Mouse (Mus musculus) liver, embryonic 14.5 days (tissue): Measurements from ENCODE around the gene Olfr703. TPM values are rescaled to one million over a fixed set of nuclear protein-coding genes. Genes with fewer than 3 reads are reported as not detected.

Experiments
- ATAC-seq: fragments of 200-750 bp; cut with Nextera tagmentation; 2 replicates; pipeline ENCODE4 v1.8.0; 2017; ENCODE audit warnings: moderate number of reproducible peaks, mild to moderate bottlenecking, moderate library complexity; ENCODE audit not compliant: insufficient read depth
- DNase-seq, 3 experiments: peaks; one replicate each; pipeline ENCODE4 v3.0.0-alpha.2; 2012 to 2013; ENCODE audit warnings: low read depth in 3 of 3, low spot score in 3 of 3
- H3K27ac ChIP-seq: fragments of 300-500 bp; sonication (generic); 2 replicates; pipeline ENCODE4 v1.5.1; 2014; ENCODE audit warnings: moderate library complexity, mild to moderate bottlenecking, control low read depth, inconsistent platforms
- H3K27me3 ChIP-seq: fragments of 300-500 bp; sonication (generic); 2 replicates; pipeline ENCODE4 v1.6.1; 2014; ENCODE audit warnings: mild to moderate bottlenecking, low read length, moderate library complexity; ENCODE audit not compliant: control insufficient read depth, insufficient read depth
- H3K36me3 ChIP-seq: fragments of 300-500 bp; sonication (generic); replicated peaks from 2 replicates; pipeline ENCODE4 v1.6.1; 2014; ENCODE audit warnings: low read depth; ENCODE audit not compliant: control insufficient read depth, insufficient read depth
- H3K4me1 ChIP-seq, 2 experiments: fragments of 200-500 bp in 1 of 2; fragments of 300-500 bp in 1 of 2; sonication (generic) in 1 of 2; replicated peaks; 2 replicates each; pipeline ENCODE4 v1.6.1; 2012 to 2014; ENCODE audit warnings: antibody characterized with exemption in 1 of 2, inconsistent platforms in 1 of 2, low read length in 1 of 2; ENCODE audit not compliant: control insufficient read depth in 2 of 2, insufficient read depth in 2 of 2
- H3K4me2 ChIP-seq: fragments of 300-500 bp; sonication (generic); 2 replicates; pipeline ENCODE4 v1.6.1; 2014; ENCODE audit warnings: low read depth, mild to moderate bottlenecking, control low read depth, moderate library complexity
- H3K4me3 ChIP-seq, 2 experiments: fragments of 200-500 bp in 1 of 2; fragments of 300-500 bp in 1 of 2; sonication (generic) in 1 of 2; 2 replicates each; pipeline ENCODE4 v1.5.1; 2012 to 2014; ENCODE audit warnings: low read depth in 2 of 2, low read length in 2 of 2, mild to moderate bottlenecking in 2 of 2, control low read depth in 1 of 2, inconsistent platforms in 1 of 2, moderate library complexity in 1 of 2; ENCODE audit not compliant: insufficient read depth in 1 of 2
- H3K9ac ChIP-seq: fragments of 300-500 bp; sonication (generic); replicated peaks from 2 replicates; pipeline ENCODE4 v1.6.1; 2014; ENCODE audit warnings: mild to moderate bottlenecking, control low read depth, moderate library complexity
- H3K9me3 ChIP-seq: fragments of 300-500 bp; sonication (generic); 2 replicates; pipeline ENCODE4 v1.6.1; 2016; ENCODE audit warnings: low read length, mixed read lengths; ENCODE audit not compliant: control insufficient read depth
- CTCF ChIP-seq: IDR thresholded peaks from 2 replicates; pipeline ENCODE4 v1.5.1; 2016; ENCODE audit warnings: antibody characterized with exemption, low read depth, control low read depth
- EP300 ChIP-seq: IDR thresholded peaks from 2 replicates; pipeline ENCODE4 v1.6.1; 2016; ENCODE audit warnings: antibody characterized with exemption, low read depth
- WGBS: fragments of 180-500 bp; shearing (Covaris S2); extraction: QIAGEN DNeasy Blood & Tissue Kit; methylation state at CpG from one replicate; pipeline ENCODE4 v1.1.7; 2014; ENCODE audit not compliant: insufficient replicate concordance; 5-methylcytosine and 5-hydroxymethylcytosine counted together
- polyA plus RNA-seq, 2 experiments: library from polyadenylated mRNA; depleted of rRNA in 1 of 2; stranded (reverse) in 1 of 2; unstranded in 1 of 2; fragments of >200 nt; fragmentation: Nextera tagmentation in 1 of 2; extraction: Ambion mirVana in 1 of 2; gene quantifications; 2 replicates each; pipeline versions ENCODE4 v1.2.1 to v1.2.3; 2012 to 2014

The Olfr703 gene
- polyA plus RNA-seq (2012; rRNA removed) (not detected in 2 replicates), polyA plus RNA-seq (2014; fragmentation: Nextera tagmentation; extraction: Ambion mirVana) (not detected in 2 replicates)

DNA sequence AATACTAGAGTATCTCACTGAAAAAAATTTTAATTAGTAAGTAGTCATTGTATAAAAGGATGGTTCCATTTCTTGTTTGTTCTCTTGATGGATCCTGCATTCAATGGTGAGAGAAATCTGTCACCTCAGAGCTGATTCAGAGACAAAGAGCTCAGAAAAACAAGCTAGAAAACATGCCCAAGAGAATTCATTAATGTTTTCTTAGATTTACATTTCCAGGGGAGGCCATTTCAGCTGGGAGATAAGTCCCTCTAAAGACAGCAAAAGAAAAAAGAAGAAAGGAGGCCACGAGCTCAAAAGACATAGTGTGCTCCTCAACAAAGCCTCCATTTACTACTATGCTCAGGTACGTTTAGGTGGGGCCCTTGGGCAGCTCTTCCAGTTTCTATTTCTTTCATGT is at the start of gene Olfr703:
Gene Olfr703, plus strand, starts transcription at position 301 of the 400 bp plus-strand sequence.
- Histone ChIP-seq H3K27ac (no peak within 1 kb of the TSS), H3K36me3 (no peaks in the 10 kb centered on the region), H3K4me3 (no peak within 1 kb of the TSS), H3K9me3 (no peaks in the 10 kb centered on the region), H3K27me3 (no peaks in the 10 kb centered on the region), H3K4me2 (no peak within 1 kb of the TSS), H3K4me1 (no peaks in the 10 kb centered on the region), H3K9ac (no peak within 1 kb of the TSS)
- TF ChIP-seq CTCF (no peak), EP300 (no peak)
- no peak for ATAC-seq
- DNase-seq, result no peak
- WGBS, result 44% methylated on average over 2 of the region's 2 CpGs

DNA sequence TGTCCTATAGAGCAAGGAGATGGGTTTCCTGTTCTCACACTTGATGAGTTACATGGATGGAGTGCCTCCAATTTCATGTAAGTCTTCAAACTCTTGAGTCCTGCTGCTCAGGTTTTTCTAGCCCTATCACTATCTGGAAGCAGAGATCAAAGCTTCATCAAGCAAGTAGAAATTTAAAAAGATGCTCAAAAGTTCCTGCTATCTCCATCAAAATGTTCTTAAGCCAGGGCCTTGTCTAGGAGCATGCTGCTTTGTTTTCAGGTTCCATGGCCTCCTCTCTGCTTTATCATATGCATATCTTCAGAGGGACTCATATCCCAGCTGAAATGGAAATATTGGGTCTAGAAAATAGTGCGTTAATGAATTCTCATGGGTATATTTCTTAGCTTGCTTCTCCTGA is 34.4 kb upstream of the Olfr703 start, which contains the start of gene Olfr700:
Gene Olfr700, minus strand, starts transcription at position 101 of the 400 bp plus-strand sequence.
- 73% methylated on average over 1 of the region's 1 CpGs for WGBS
- no peak for ATAC-seq
- DNase-seq, result no peak
- Histone ChIP-seq H3K9ac (no peak within 1 kb of the TSS), H3K27me3 (no peaks in the 10 kb centered on the region), H3K4me3 (no peak within 1 kb of the TSS), H3K36me3 (no peaks in the 10 kb centered on the region), H3K4me2 (no peak within 1 kb of the TSS), H3K9me3 (no peaks in the 10 kb centered on the region), H3K27ac (no peak within 1 kb of the TSS), H3K4me1 (no peaks in the 10 kb centered on the region)
- TF ChIP-seq CTCF, result no peak
- no peak for TF ChIP-seq EP300

DNA sequence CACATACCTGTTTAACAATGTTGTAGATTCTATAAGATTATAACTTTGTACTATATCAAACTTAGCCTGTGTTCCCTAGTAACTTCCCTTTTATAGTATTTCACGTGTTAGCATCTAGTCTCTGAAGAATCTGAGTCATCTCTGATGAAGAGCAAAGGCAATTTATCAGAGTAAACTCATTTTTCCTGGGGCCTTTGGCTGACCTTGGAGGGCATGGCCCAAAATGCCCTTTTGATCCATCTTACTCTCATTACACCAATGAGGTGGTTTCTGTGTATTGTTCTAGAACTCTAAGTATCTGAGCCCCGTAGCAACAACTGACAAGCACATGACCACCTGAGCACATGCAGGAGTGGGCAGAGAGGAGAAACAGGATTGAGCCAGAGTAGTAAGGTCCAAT is 29.3 kb upstream of the Olfr703 start, which contains the start of gene Olfr701:
Gene Olfr701, plus strand, starts transcription at position 301 of the 400 bp plus-strand sequence.
- H3K36me3 ChIP-seq, result no peaks in the 10 kb centered on the region
- no peak within 1 kb of the TSS for H3K27ac ChIP-seq
- H3K9me3 ChIP-seq, result no peaks in the 10 kb centered on the region
- no peaks in the 10 kb centered on the region for H3K4me1 ChIP-seq
- no peaks in the 10 kb centered on the region for H3K27me3 ChIP-seq
- TF ChIP-seq CTCF, result no peak
- TF ChIP-seq EP300, result no peak
- ATAC-seq (no peak), DNase-seq (no peak)
- no peak within 1 kb of the TSS for H3K9ac ChIP-seq
- H3K4me3 ChIP-seq, result no peak within 1 kb of the TSS
- H3K4me2 ChIP-seq, result no peak within 1 kb of the TSS
- WGBS, result 44% methylated on average over 2 of the region's 2 CpGs

DNA sequence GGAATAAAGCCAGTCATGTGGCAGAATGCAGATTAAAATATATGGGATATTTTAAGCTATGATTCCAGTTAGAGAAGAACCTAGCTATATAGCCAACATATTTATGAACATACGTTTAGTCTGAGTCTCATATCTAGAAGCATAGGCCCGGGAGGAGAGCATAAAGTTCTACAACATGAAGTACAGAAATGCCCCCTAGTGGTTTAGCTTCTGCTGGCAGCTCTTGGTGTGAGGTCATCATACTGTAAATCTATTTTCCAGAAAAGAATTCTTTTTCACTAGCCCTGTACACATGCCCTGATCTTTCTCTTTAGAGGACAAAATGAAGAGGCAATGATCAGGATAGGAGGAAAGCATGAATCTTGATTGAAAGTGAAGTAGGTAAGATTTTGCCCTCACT is 27.4 kb upstream of the Olfr703 start:
- no peaks in the 10 kb centered on the region for H3K36me3 ChIP-seq
- ATAC-seq (no peak), DNase-seq (peak; percentile 0 to 7 (median 7))
- no peak overlapping the region for H3K27ac ChIP-seq
- H3K9me3 ChIP-seq, result no peaks in the 10 kb centered on the region
- peak; percentile 25; the same call in 1 of the 2 replicates for TF ChIP-seq CTCF
- TF ChIP-seq EP300, result no peak
- 15% methylated on average over 2 of the region's 2 CpGs for WGBS
- no peaks in the 10 kb centered on the region for H3K27me3 ChIP-seq
- no peak overlapping the region for H3K4me2 ChIP-seq
- H3K4me3 ChIP-seq, result no peak overlapping the region
- no peak overlapping the region for H3K9ac ChIP-seq
- H3K4me1 ChIP-seq, result no peaks in the 10 kb centered on the region

DNA sequence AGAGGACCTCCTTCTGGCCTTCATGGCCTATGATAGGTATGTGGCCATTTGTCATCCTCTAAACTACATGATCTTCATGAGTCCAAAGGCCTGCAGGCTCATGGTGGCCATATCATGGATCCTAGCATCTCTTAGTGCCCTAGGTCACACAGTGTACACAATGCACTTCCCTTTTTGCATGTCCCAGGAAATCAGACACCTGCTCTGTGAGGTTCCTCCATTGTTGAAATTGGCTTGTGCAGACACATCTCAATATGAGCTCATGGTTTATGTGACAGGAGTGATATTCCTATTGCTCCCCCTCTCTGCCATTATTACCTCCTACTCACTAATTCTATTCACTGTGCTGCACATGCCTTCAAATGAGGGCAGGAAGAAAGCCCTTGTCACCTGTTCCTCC is 24.7 kb upstream of the Olfr703 start:
- Histone ChIP-seq H3K4me2 (no peak overlapping the region), H3K27me3 (no peaks in the 10 kb centered on the region), H3K4me3 (no peak overlapping the region), H3K27ac (no peak overlapping the region), H3K36me3 (no peaks in the 10 kb centered on the region), H3K9me3 (no peaks in the 10 kb centered on the region), H3K4me1 (no peaks in the 10 kb centered on the region), H3K9ac (no peak overlapping the region)
- DNase-seq (no peak), ATAC-seq (no peak)
- TF ChIP-seq EP300 (no peak), CTCF (no peak)
